Mouse (Mus musculus) CH12.LX (cell line): ENCODE results near the gene Ppp2r2d. TPM values are rescaled to one million over a fixed set of nuclear protein-coding genes. Genes with fewer than 3 reads are reported as not detected.

ENCODE experiments used
- DNase-seq: peaks from one replicate; pipeline ENCODE4 v3.0.0-alpha.2; 2013; ENCODE audit errors: extremely low read depth
- H3K27ac ChIP-seq: 2 replicates; pipeline ENCODE4 v1.5.1; 2012; ENCODE audit warnings: low read depth, mild to moderate bottlenecking, control low read depth, moderate library complexity; ENCODE audit not compliant: insufficient read depth
- H3K27me3 ChIP-seq: replicated peaks from 2 replicates; pipeline ENCODE3; 2012; ENCODE audit warnings: inconsistent platforms
- H3K36me3 ChIP-seq, 2 experiments: replicated peaks in 1 of 2; 2 replicates each; pipeline versions ENCODE3 to v1.6.1; 2012; ENCODE audit warnings: inconsistent platforms in 1 of 2, low read length in 1 of 2, mild to moderate bottlenecking in 1 of 2, mixed read lengths in 1 of 2, moderate library complexity in 1 of 2; ENCODE audit not compliant: control insufficient read depth in 1 of 2, insufficient read depth in 1 of 2
- H3K4me1 ChIP-seq, 2 experiments: 2 replicates each; pipeline ENCODE4 v1.6.1; 2012; ENCODE audit warnings: inconsistent platforms in 1 of 2, moderate library complexity in 1 of 2; ENCODE audit not compliant: insufficient read depth in 2 of 2, control insufficient read depth in 1 of 2
- H3K4me2 ChIP-seq: 2 replicates; pipeline ENCODE4 v1.6.1; 2012; ENCODE audit warnings: low read depth, mild to moderate bottlenecking, control low read depth; ENCODE audit not compliant: poor library complexity, insufficient read depth, severe bottlenecking
- H3K4me3 ChIP-seq, 3 experiments: fragments of 150-350 bp in 1 of 3; sonication (generic) in 1 of 3; replicated peaks in 1 of 3; 2 replicates each; pipeline versions ENCODE3 to v1.5.1; 2011 to 2012; ENCODE audit warnings: low read depth in 2 of 3, low read length in 2 of 3, mild to moderate bottlenecking in 2 of 3, moderate library complexity in 2 of 3, control low read depth in 1 of 3, improper control_type of control experiment in 1 of 3, inconsistent platforms in 1 of 3, mixed read lengths in 1 of 3; ENCODE audit not compliant: poor library complexity in 1 of 3
- H3K79me2 ChIP-seq: replicated peaks from 2 replicates; pipeline ENCODE4 v1.6.1; 2012; ENCODE audit warnings: mild to moderate bottlenecking, moderate library complexity; ENCODE audit not compliant: control insufficient read depth, poor library complexity, insufficient read depth, severe bottlenecking; ENCODE audit errors: extremely low read depth
- H3K9ac ChIP-seq: 2 replicates; pipeline ENCODE4 v1.6.1; 2012; ENCODE audit warnings: low read depth, mild to moderate bottlenecking, control low read depth, moderate library complexity; ENCODE audit not compliant: insufficient read depth
- H3K9me3 ChIP-seq: replicated peaks from 2 replicates; pipeline ENCODE3; 2012; ENCODE audit warnings: low read length, inconsistent platforms, mixed read lengths
- CHD2 ChIP-seq: IDR thresholded peaks from 2 replicates; pipeline ENCODE4 v1.6.1; 2011; ENCODE audit warnings: low read length, improper control_type of control experiment
- CTCF ChIP-seq, 2 experiments: IDR thresholded peaks in 1 of 2; conservative IDR thresholded peaks in 1 of 2; 2 replicates each; pipeline ENCODE4 v1.5.1; 2011 to 2012; ENCODE audit warnings: low read depth in 2 of 2, low read length in 2 of 2, improper control_type of control experiment in 1 of 2, inconsistent platforms in 1 of 2, mild to moderate bottlenecking in 1 of 2, moderate library complexity in 1 of 2
- EP300 ChIP-seq: IDR thresholded peaks from 2 replicates; pipeline ENCODE4 v1.6.1; 2011; ENCODE audit warnings: low read length, improper control_type of control experiment
- GABPA ChIP-seq: IDR thresholded peaks from 2 replicates; pipeline ENCODE4 v1.6.1; 2012; ENCODE audit warnings: low read depth, low read length, improper control_type of control experiment, inconsistent platforms; ENCODE audit not compliant: insufficient replicate concordance
- IRF4 ChIP-seq: IDR thresholded peaks from 2 replicates; pipeline ENCODE4 v1.6.1; 2014; ENCODE audit warnings: low read depth, mild to moderate bottlenecking, inconsistent platforms, low read length, improper control_type of control experiment
- MAFK ChIP-seq: IDR thresholded peaks from 2 replicates; pipeline ENCODE4 v1.6.1; 2011; ENCODE audit warnings: low read length, improper control_type of control experiment; ENCODE audit not compliant: insufficient replicate concordance
- MAX ChIP-seq: IDR thresholded peaks from 2 replicates; pipeline ENCODE4 v1.6.1; 2011; ENCODE audit warnings: low read length, improper control_type of control experiment
- MEF2A ChIP-seq: IDR thresholded peaks from 2 replicates; pipeline ENCODE4 v1.6.1; 2014; ENCODE audit warnings: low read depth, mild to moderate bottlenecking, inconsistent platforms, low read length, improper control_type of control experiment, borderline replicate concordance
- MXI1 ChIP-seq: IDR thresholded peaks from 2 replicates; pipeline ENCODE4 v1.6.1; 2011; ENCODE audit warnings: mild to moderate bottlenecking, low read depth, low read length, improper control_type of control experiment
- MYC ChIP-seq: IDR thresholded peaks from 2 replicates; pipeline ENCODE4 v1.6.1; 2011; ENCODE audit warnings: low read depth, mild to moderate bottlenecking, improper control_type of control experiment, low read length
- NELFE ChIP-seq: IDR thresholded peaks from 2 replicates; pipeline ENCODE4 v1.6.1; 2011; ENCODE audit warnings: low read depth, low read length, improper control_type of control experiment
- POLR2A ChIP-seq: IDR thresholded peaks from 2 replicates; pipeline ENCODE4 v1.6.1; 2011; ENCODE audit warnings: low read depth, mild to moderate bottlenecking, improper control_type of control experiment, low read length
- RAD21 ChIP-seq: IDR thresholded peaks from 2 replicates; pipeline ENCODE4 v1.6.1; 2011; ENCODE audit warnings: low read depth, mild to moderate bottlenecking, low read length, improper control_type of control experiment, moderate library complexity
- SMC3 ChIP-seq: IDR thresholded peaks from 2 replicates; pipeline ENCODE4 v1.6.1; 2011; ENCODE audit warnings: low read depth, low read length, improper control_type of control experiment
- TCF12 ChIP-seq: IDR thresholded peaks from 2 replicates; pipeline ENCODE4 v1.6.1; 2014; ENCODE audit warnings: low read depth, mild to moderate bottlenecking, inconsistent platforms, low read length, improper control_type of control experiment
- ZC3H11A ChIP-seq: IDR thresholded peaks from 2 replicates; pipeline ENCODE4 v1.6.1; 2012; ENCODE audit warnings: low read depth, mild to moderate bottlenecking, inconsistent platforms, low read length, improper control_type of control experiment
- ZNF384 ChIP-seq: IDR thresholded peaks from 2 replicates; pipeline ENCODE4 v1.6.1; 2012; ENCODE audit warnings: low read depth, low read length, improper control_type of control experiment, inconsistent platforms
- dilution Hi-C: fragments of 300-500 bp; cut with MboI; formaldehyde crosslinking; loops from 2 replicates; pipeline ENCODE4 v1.14.3; 2020; ENCODE audit warnings: low sequenced_read_pairs; ENCODE audit not compliant: extremely low pct_unique_long_range_greater_than_20kb, extremely low pct_ligation_motif_present
- in situ Hi-C: fragments of 300-500 bp; cut with MboI; formaldehyde crosslinking; loops from 3 replicates; pipeline ENCODE4 v1.14.3; 2019; ENCODE audit warnings: low sequenced_read_pairs, low pct_ligation_motif_present, low pct_unique_long_range_greater_than_20kb, mixed read lengths
- polyA plus RNA-seq: library from polyadenylated mRNA; unstranded; fragments of >175 nt; gene quantifications from 2 replicates; pipeline ENCODE4 v1.2.1, GENCODE M21; 2012; ENCODE audit warnings: low read depth; ENCODE audit not compliant: insufficient read length
- total RNA-seq, 2 experiments: library from RNA; depleted of rRNA; stranded (reverse); fragments of 300-350 nt in 1 of 2; fragments of >200 nt in 1 of 2; gene quantifications; 2 replicates each; pipeline ENCODE4 v1.2.3; 2012 to 2014

The Ppp2r2d gene
- total and polyA plus RNA-seq, 3 experiments: 24.3 to 54.1 (median 46.0) TPM

GRCm38 (mm10) chr7:138827812-138828211 lies 18.1 kb upstream of the Ppp2r2d start:
- peak overlapping the region; percentile 40 for H3K9ac ChIP-seq
- H3K27ac ChIP-seq: no peak overlapping the region
- peak overlapping the region; percentile 53 for H3K4me2 ChIP-seq
- peak; percentile 54 for DNase-seq
- in situ Hi-C loops: loop anchor here (25.0 kb wide), 1 partner anchor 1341 kb away; no protein-coding TSS in a partner anchor
- H3K79me2 ChIP-seq: no peaks in the 10 kb centered on the region
- dilution Hi-C loops: no loop called here
- no peak for TF ChIP-seq IRF4
- TF ChIP-seq EP300: no peak
- TF ChIP-seq CHD2: no peak
- TF ChIP-seq SMC3: peak; percentile 73
- no peak for TF ChIP-seq MXI1
- no peak for TF ChIP-seq MAFK
- peak; percentile 85 to 98 for TF ChIP-seq CTCF (conservative IDR thresholded peaks at IDR 0.05 in 1 of 2, IDR thresholded peaks at IDR 0.05 in 1 of 2; ENCODE audit: low read depth in 2 of 2, low read length in 2 of 2)
- 0 out of 2 replicates have a peak, but pooled peaks have one; percentile 15 for TF ChIP-seq TCF12
- TF ChIP-seq RAD21: peak; percentile 70
- no peak overlapping the region for H3K4me3 ChIP-seq
- H3K27me3 ChIP-seq: peaks cover 53% of the 10 kb centered on the region
- no peaks in the 10 kb centered on the region for H3K9me3 ChIP-seq
- no peaks in the 10 kb centered on the region for H3K4me1 ChIP-seq
- no peaks in the 10 kb centered on the region for H3K36me3 ChIP-seq

GRCm38 (mm10) chr7:138835028-138835427 lies 10.9 kb upstream of the Ppp2r2d start:
- H3K4me1 ChIP-seq: no peaks in the 10 kb centered on the region
- in situ Hi-C loops: loop anchor here (25.0 kb wide), 1 partner anchor 1348 kb away; no protein-coding TSS in a partner anchor
- H3K36me3 ChIP-seq: peaks cover 7 to 20% of the 10 kb centered on the region in 2 experiments
- TF ChIP-seq CTCF (conservative IDR thresholded peaks at IDR 0.05 in 1 of 2, IDR thresholded peaks at IDR 0.05 in 1 of 2; ENCODE audit: low read depth in 2 of 2, low read length in 2 of 2) (peak in 1 of 2 experiments; percentile 46; a peak in 1 of 4 replicates), RAD21 (peak; percentile 27), ZNF384 (peak; percentile 55), MEF2A (no peak)
- TF ChIP-seq, all 38 proteins: peak for 3
- Histone ChIP-seq H3K27me3 (peaks cover 13% of the 10 kb centered on the region), H3K79me2 (no peaks in the 10 kb centered on the region), H3K27ac (no peak overlapping the region), H3K9ac (no peak overlapping the region), H3K4me3 (no peak overlapping the region), H3K4me2 (no peak overlapping the region), H3K9me3 (no peaks in the 10 kb centered on the region)
- no peak for DNase-seq
- dilution Hi-C loops: no loop called here

- Histone ChIP-seq H3K9me3 (no peaks in the 10 kb centered on the region), H3K4me3 (no peak overlapping the region), H3K4me2 (no peak overlapping the region), H3K4me1 (peaks cover 9 to 17% of the 10 kb centered on the region in 2 experiments; a peak in 3 of 4 replicates), H3K27me3 (no peaks in the 10 kb centered on the region), H3K79me2 (no peaks in the 10 kb centered on the region), H3K36me3 (peaks cover 7 to 35% of the 10 kb centered on the region in 2 experiments), H3K27ac (no peak overlapping the region), H3K9ac (no peak overlapping the region)
- DNase-seq: peak; percentile 56
- 0 out of 2 replicates have a peak, but pooled peaks have one; percentile 26 for TF ChIP-seq MAX
- peak; percentile 25 for TF ChIP-seq ZC3H11A
- TF ChIP-seq CTCF (conservative IDR thresholded peaks at IDR 0.05 in 1 of 2, IDR thresholded peaks at IDR 0.05 in 1 of 2; ENCODE audit: low read depth in 2 of 2, low read length in 2 of 2): peak; percentile 29 to 84; a peak in 3 of 4 replicates
- no peak for TF ChIP-seq POLR2A
- TF ChIP-seq SMC3: peak; percentile 64
- no peak for TF ChIP-seq GABPA
- TF ChIP-seq NELFE: no peak
- TF ChIP-seq MYC: peak; percentile 87
- peak; percentile 78 for TF ChIP-seq RAD21
- in situ Hi-C loops: loop anchor here (5.0 to 25.0 kb wide), 2 partner anchors 82 to 1353 kb away; no protein-coding TSS in a partner anchor
- dilution Hi-C loops: no loop called here
Observed at GRCm38 (mm10) chr7:138840594-138841021, 5.3 kb upstream of the Ppp2r2d start.
